Mouse (Mus musculus) induced T-regulatory cell, adult 2 months (primary cell): ENCODE results near the gene Trim34a.
"Not testable (repeated sequence)": the region's sequence is repeated elsewhere in the genome, so short reads cannot be mapped to it uniquely, and the experiment has no call there.

ENCODE experiments used
- DNase-seq: peaks from one replicate; pipeline ENCODE4 v3.0.0-alpha.2; 2012; ENCODE audit warnings: low read depth

Gene Trim34a

GRCm38 (mm10) chr7:104244287-104245181 is at the start of gene Trim34a:
TSS of gene Trim34a (plus strand) at chr7:104244457.
- peak; percentile 94 for DNase-seq

- no peak for DNase-seq
Measured at GRCm38 (mm10) chr7:104195885-104196284, 48.4 kb upstream of the Trim34a start, which contains the start of gene Olfr649. TSS of gene Olfr649 (minus strand) at chr7:104195985.

GRCm38 (mm10) chr7:104199822-104200221 is 44.4 kb upstream of the Trim34a start:
- peak; percentile 83 for DNase-seq

DNA sequence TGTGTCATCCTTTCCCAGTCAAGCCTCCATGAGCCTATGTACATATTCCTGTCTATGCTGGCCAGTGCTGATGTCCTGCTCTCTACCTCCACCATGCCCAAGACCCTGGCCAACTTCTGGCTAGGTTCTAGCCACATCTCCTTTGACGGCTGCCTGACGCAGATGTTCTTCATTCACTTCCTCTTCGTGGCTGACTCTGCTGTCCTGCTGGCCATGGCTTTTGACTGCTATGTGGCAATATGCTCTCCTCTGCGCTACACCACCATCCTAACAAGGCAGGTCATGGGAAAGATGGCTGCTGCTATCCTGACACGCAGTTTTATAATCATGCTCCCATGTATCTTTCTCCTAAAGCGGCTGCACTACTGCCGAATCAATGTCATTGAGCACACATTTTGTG is 38.1 kb upstream of the Trim34a start:
- no peak for DNase-seq

DNA sequence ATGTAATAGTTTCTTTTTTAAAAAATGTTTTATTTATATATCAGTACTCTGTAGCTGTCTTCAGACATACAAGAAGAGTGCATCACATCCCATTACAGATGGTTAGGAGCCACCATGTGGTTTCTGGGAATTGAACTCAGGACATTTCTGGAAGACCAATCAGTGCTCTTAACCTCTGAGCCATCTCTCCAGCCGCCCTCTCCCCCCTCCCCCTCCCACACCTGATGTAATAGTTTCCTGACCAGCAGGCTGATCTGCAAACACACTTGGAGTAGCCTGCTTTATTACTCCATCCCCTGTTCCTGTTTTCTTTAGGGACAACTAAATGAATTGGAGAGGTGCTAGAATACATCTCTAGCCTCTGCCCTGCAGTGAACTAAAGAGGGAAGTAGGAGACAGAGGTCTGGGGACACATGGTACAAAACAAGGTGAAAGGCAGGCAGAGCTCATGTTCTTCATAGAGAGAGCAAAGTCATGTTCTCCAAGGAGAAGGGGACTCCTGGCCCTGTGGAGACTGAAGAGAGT is 28.2 kb upstream of the Trim34a start:
- DNase-seq: no peak

DNA sequence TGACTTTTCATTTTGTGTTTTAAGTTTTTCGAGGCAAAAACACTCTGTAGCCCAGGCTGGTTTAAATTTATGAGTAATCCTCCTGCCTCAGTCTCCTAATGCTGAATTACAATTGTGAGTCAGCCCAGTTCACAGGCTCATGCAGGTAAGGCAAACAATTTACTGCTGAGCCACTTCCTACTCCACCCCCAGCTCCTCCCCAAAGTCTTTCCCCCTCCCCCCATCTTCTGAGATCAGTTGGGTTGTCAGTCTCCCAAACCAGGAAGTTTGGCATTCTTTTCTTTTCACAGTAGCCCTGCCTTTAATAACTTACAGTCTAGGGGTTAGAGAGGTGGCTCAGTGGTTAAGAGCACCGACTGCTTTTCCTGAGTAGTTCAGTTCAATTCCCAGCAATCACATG is 26.4 kb upstream of the Trim34a start:
- peak; percentile 36 for DNase-seq

- no peak for DNase-seq
Measured at GRCm38 (mm10) chr7:104218701-104219569, 25.3 kb upstream of the Trim34a start, which contains the start of gene Trim6. TSS of gene Trim6 (plus strand) at chr7:104218793.

DNA sequence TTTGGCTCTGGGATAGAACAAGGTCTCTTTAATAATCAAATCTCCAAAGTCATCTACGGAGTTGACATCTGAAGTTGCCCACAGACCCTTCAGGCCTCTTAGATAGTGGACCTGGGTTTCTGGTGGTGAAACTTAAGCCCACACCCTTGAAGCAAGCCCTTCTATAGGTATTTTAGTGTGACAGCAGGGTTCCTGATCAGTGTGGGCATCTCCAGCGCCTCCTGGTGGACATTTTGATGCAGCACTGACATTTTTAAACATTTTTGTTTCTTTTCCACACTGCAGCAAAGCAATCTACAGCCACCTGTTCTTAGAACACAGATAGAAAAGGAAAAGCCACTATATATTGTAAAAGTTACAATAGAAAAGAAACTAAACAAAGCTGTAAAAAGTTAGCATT is 13.1 kb upstream of the Trim34a start:
- peak; percentile 76 for DNase-seq

- no peak for DNase-seq
Measured at GRCm38 (mm10) chr7:104240857-104241256, 3.4 kb upstream of the Trim34a start.

DNA sequence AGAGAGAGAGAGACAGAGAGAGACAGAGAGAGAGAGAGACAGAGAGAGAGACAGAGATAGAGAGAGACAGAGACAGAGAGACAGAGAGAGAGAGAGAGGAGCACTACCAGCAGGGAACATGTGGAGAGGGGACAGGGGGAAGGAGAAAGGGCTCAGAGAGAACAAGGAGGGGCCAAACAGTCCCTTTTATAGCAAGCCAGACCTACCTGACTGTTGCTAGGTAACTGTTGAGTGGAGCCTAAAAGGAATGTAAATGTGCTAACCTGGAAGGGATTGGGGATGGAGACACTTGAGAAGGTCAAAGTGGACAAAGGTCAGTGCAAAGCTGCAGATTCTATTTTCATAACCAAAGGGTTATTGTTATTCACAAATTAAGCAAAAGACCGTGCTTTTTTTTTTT is 641 bp upstream of the Trim34a start:
- DNase-seq: no peak

DNA sequence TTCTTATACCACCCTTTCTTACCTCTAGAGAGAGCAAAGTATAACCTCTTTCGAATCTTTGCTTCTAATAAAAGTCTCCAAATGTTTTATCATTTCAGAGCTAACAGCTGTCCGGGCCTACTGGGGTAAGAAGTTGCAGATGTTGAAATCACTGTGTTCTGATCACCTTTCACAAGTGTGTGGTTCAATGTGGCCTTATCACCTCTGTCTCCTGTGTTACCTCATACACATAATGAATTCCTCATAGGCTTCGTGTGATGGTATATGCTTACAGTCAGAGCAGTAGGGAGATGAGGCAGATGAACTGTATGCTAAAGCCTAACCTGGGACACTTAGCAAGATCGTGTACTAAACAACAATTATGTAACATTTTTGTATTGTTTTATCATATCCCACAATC is 16.1 kb downstream of the Trim34a start:
- DNase-seq: not testable (repeated sequence)

- DNase-seq: not testable (repeated sequence)
Measured at GRCm38 (mm10) chr7:104265335-104265734, 21.1 kb downstream of the Trim34a start.

- not testable (repeated sequence) for DNase-seq
Measured at GRCm38 (mm10) chr7:104279361-104279760, 35.1 kb downstream of the Trim34a start.

- DNase-seq: peak; percentile 85
Measured at GRCm38 (mm10) chr7:104287576-104288443, 43.6 kb downstream of the Trim34a start, which contains the start of gene Trim5. TSS of gene Trim5 (minus strand) at chr7:104288094.

- peak; percentile 75 for DNase-seq
Measured at GRCm38 (mm10) chr7:104290641-104291040, 46.4 kb downstream of the Trim34a start.

- peak; percentile 80 for DNase-seq
Measured at GRCm38 (mm10) chr7:104291638-104292400, 47.6 kb downstream of the Trim34a start.
